Mouse (Mus musculus): ENCODE measurements around the gene Gm11639.
"Not testable (repeated sequence)": the region's sequence is repeated elsewhere in the genome, so short reads cannot be mapped to it uniquely, and the experiment has no call there.

Gene Gm11639

DNA sequence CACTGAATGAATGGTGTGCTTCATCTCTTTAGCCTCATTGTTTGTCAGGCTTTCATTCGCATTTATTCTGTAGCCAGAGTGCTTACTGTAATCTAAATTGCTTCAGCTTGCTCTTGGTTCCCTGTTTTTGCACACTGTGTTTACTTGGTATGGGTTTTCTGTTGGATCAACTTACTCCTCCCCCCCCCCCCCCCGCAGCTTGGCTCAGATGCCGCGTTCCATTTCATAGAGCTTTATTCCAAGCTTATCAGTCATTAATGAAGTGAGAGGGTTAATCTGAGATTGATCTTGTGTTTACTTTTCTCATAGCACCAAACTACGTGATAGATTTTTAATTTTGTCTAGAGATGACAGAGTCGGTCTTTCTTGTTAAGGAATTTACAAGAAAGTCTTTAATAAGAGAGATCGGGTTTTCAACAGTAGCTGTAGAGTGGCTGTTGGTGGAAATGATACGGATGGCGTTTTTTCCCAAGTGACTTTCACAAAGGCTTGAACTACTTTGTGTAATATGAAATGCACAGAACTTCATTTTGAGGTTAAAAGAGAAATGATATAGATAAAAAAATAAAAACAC, 59.6 kb downstream of the Gm11639 start:
- no peak for DNase-seq

DNA sequence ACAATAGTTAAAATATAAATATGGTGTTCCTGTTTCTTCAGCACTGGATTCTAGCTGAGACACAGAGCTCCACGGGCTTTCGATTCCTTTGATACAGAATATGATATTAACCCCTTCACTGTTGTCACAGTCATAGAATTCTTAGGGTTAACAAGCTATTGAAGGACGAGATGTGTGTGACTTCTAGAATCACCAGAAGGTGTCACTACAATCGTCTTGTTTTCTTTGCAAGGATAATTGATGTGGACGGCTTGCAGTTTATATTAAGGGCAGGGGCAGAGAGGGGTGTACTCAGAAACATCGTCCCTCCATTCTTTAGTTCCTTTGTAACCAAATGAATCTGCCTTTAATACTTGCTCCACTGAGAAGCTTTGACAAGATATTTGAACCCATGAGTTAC, 80.3 kb downstream of the Gm11639 start:
- no peak for DNase-seq

DNA sequence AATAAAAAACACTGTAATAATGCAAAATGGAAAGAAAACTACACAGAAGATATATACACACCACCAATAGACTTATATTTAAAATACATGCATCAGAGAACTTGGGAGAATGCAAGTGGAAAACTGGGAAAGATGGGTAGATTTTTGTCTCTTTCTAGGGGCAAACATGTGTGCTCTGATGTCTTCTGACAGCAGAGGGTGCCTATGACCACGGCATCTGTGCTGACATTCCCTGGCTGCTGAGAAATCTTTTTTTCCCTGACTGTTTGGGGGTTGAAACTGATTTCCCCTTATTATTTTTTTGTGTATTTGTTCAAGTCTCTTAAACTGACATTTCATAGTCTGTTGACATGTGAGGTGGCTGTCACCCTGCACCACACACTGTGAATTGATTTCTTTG, 81.6 kb downstream of the Gm11639 start:
- DNase-seq: no peak

DNA sequence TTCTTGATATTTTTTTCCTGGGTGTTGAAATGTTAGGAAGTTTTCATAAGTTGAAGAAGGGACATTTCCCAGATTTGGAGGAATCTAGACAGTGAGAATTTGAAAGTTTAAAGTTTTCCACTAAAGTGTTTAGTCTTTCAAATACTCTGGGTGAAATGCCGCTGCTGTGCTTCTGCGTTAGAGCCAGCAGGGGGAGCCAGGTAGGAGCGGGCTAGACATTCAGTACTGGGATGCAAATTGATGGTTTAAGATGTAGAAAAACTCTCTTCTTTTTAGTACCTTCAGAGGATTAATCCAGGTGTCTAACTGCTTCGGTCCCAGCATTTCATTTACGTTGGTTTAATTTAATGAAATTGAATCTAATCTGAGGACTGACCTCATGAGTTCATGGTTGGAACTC, 82.6 kb downstream of the Gm11639 start:
- DNase-seq: peak; percentile 66

DNA sequence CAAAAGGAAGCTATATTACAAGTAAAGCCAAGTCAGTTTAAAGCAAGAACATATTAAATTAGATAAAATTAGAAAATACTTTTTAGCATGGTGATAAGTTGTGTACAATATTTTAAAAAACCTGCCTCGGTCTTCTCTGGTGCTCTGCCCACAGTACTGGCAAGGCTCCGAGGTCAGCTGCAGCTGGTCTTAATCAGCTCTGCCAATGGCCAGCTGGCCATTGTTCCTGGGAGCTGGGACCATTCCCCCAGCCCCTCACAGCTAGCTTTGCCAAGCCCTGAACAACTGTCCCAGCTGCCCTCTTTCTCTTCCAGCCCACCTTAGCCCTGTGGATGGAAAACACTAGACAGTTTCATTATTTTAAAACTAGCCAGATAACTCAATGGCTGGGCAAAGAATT, 93.3 kb downstream of the Gm11639 start:
- DNase-seq: no peak

DNA sequence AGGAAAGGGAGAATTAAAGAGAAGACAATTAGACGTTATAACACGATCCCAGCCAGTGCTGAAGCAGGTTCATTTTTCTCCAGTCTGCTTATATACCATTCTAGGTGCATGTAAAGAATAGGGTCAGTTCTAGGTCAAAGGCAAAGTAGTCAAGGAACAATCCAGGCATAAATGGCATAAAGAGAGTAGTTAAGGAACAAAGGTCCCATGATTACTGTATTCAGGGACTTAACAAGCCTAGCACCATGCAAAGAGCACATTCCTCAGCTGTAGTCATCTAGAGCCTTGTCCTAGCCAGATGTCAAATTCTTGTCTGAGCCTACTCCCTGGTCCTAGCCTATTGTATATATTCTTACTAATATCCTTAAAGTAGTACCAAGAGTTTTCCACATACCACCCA, 259.2 kb downstream of the Gm11639 start:
- DNase-seq: no peak

DNA sequence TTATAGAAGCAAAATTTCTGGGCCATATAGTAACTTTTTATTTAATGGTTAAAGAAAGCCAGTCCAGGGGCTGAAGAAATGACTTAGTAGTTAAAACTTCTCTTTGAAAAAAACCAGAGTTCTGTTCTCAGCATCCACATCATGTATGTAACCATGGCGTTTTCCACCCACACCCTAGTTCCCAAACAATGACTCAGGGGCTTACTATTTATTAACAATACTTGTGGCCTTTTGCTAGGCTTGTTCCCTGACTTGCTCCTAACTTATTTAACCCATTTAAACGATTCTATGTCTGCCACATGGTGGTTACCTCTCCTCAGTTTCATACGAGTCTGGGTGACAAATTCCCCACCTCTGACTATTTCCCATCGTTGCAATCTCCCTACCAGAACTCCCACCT, 266.8 kb downstream of the Gm11639 start:
- DNase-seq: no peak

DNA sequence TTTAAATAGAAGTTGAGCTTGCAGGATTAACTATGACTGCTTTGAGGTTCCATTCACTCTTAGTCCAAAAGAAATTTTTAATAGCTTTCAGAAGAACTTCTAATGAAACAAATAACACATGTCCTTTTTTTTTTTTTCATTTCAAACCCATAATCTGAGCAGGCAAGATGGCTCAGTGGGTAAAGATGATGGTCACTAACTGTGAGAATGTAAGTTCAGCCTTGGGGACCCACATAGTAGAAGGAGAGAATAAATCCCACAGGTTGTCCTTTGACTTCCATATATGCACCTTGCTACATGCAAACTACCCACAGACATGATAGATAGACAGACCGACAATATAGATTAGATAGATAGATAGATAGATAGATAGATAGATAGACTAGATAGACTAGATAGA, 282.4 kb downstream of the Gm11639 start:
- no peak for DNase-seq

DNA sequence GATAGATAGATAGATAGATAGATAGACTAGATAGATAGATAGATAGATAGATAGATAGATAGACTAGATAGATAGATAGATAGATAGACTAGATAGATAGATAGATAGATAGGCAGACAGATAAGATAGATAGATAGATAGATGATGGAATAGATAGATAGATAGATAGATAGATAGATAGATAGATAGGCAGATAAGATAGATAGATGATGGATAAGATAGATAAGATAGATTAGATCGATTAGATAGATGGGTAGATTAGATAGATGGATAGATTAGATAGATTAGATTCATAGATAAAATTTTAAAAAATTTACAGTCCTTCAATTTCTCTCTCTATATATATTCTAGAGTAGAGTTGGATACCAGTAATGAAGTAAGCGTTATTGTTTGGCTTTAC, 282.9 kb downstream of the Gm11639 start:
- no peak for DNase-seq

DNA sequence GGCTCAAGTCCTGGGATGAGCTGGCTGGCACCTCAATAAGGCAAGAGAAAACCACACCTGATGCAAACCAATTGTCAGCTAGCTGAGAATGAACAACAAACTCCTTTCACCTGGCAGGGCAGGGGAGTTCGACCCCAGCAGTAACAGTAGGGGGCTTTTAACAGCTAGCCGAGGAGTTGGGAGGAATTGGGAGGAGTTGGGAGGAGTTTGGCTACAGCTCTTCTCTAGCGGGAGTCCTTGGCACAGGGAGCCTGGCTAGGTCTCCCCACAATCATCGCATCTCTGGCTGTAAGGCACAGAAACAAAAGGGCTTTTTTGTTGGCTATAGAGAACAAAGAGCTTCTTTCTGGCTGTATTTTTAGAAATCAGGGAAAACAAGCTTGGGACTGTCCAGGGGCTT, 285.8 kb downstream of the Gm11639 start:
- DNase-seq: no peak

DNA sequence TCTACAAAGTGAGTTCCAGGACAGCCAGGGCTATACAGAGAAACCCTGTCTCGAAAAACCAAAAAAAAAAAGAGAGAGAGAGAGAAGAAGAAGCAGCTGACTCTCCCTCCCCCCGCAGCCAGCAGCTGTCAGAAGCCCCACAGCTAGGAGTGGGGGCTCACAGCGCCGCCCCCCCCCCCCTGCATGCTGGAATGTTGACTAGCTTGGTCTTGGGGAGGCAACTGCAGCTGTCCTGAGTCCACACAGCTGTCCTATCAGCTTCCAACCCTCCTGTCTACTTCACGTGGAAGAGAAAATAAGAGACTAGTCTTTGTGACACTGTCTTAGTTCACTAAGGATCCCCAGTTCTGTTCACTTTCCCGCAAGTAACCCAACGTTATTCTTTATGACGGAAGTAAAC, 287.0 kb downstream of the Gm11639 start:
- DNase-seq: no peak

DNA sequence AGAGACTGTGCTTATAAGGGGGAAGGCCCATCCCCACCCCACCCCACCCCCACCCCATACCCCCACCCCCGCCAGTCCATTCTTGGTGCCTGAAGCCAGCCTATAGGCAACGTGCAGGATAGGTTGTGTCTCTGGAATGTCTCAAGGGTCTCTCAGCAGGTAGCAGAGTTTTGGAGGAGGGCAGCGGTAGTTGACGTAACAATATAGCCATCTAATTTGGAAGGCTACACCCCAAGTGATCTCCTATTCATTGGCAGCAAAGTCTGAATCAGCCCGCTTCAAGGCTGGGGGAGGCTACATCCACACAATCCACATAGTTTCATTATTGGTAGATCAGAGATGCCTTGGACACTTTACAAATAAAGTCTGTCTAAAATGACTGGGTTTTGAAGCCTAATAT, 292.5 kb downstream of the Gm11639 start:
- no peak for DNase-seq

DNA sequence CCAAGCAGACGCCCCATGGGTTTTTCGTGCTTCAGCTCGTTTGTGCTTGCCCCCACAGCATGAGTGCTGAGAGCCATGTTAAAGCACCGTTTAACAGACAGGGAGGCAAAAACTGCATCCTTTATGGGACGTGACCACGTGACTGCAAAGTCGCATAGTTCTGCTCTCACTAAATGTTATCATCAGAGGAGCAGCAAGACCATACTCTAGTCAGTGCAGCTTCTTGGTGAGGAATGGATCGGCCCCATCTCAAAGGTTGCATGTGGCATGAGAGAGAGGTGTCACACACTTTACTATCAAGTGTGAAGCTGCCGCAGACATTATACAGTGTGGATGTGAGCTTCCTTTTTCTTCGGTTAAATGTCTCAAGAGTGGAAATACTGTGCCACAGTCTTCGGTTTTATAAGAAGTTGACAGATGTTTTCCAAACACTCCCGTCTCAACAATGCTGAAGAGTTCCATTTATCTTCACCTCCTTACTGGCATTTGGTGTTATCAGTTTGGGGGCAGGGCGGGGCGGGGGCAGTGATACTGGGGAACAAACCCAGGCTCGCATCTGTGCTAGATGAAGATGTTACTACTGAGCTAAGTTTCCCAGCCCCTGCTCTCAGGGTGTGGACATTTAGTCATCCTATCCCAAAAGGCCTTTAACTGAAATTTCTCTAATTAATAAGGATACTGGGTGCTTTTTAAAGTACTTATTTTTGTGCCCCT, 296.0 kb downstream of the Gm11639 start:
- no peak for DNase-seq

DNA sequence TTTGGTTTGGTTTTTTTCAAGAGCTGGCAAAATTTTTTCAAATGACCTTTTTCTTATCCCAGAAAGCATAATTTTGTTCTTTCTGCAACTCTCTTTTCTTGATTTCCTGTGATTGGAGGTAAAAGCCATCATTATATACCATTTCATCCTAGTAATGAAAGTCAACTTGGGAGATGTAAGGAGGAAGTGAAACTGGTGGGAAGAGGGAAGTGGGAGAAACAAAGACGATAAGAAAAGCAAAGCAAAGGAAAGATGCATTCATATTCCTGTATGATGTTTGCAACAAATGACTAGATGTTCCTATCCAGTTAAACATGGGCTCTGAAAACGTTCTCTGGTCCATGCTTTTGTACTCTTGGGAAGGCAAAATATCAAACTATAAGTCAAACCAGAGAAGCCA, 323.7 kb downstream of the Gm11639 start:
- DNase-seq: no peak

DNA sequence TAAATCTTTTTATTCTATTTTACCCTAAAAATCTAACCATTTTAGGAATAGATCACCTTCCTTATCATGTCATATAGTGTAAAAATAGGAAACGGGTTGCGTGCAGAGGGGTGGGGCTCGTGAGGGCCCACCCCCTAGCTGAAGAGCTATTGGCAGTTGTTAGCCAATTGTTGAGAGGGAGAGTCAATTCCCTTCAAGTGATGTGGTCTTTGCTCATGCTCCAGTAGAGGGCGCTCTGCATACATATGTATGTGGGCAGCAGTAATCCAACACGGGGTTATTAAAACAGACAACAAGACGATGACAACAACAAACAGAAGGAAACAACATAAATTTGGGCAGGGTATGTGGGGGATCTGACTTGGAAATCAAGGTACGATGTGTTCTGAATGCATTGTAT, 335.6 kb downstream of the Gm11639 start:
- DNase-seq: peak; percentile 3 to 6

DNA sequence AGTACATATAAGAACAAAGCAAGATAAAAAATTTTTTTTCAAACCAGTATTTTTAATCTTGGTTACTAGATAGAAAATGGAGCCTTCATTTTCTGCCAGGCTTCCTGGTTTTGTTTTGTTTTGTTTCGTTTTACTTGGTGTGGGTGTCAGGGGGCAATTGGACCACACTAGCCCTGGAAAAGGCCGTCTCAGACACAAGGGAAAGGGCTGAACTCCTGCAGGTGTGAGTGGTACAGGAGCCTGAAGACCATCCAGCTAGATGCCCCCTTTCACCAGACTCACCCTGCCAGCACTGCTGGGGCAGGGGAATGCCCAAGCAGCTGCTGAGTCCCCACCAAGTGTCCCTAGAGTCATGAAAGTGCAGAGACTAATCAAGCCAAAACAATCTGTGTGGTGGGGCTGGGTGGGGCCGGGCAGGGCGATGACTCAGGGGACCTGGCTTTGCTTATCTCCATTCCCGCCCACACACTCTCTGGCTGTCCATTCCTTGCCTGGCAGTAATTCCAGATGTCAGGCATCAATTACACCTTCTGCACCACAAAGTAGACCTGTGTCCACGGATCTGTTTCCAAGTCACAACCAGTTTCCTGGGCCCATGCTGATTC, 343.3 kb downstream of the Gm11639 start:
- no peak for DNase-seq

DNA sequence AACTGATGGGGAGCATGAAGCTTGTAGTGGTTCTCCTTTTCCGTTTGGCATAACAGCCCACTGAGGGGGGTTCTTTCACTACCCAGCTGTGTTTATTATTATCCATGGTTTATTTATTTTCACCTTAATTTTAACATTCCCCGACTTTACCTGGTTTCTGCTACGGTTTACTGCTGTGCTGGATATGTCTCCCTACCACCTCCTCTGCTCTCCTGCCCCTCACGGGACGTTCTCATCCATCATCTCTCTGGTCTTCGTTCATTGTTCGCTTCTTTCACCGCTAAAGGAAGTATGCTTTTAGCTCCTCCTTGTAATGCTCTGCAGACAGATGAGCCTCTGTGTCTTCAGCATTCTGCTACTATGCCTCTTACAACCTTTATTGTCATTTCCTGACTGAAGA, 344.0 kb downstream of the Gm11639 start:
- no peak for DNase-seq

DNA sequence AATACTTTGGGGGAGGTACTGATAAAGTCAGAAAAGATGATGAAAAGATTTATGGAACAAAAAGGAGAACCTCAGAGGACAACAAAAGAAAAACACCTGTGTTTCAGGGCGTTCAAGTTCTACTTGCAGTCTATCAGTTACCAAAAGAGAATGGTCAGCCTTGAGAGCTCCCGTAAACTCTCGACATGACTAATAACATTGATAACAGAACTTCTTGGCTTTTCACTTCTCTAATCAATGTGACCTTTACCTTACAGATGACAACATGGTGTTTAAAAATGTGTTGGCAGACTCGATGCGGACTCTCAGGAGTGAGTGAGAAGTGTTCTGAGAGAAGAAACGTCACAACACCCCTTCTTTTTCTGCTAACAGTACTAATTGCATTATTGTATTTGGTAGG, 344.7 kb downstream of the Gm11639 start:
- DNase-seq: no peak

DNA sequence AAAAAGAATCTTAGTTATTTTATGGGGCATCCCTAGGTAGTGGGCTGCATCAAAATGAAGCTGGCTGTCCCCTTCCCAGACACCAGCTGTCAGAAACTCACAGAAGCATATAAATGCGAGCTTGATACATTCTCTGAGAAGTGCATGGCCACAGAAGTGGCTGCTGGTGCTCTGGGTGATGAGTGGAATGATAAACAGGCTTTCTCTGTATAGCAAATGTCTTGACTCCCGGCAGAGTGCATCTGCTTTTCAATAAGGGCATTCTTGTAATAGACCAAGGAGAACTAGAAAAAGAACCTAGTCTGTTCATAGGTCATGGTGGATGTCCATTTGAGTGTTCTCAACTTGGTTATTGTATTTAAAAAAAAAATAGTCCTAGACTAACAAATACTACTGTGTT, 345.6 kb downstream of the Gm11639 start:
- DNase-seq: no peak

DNA sequence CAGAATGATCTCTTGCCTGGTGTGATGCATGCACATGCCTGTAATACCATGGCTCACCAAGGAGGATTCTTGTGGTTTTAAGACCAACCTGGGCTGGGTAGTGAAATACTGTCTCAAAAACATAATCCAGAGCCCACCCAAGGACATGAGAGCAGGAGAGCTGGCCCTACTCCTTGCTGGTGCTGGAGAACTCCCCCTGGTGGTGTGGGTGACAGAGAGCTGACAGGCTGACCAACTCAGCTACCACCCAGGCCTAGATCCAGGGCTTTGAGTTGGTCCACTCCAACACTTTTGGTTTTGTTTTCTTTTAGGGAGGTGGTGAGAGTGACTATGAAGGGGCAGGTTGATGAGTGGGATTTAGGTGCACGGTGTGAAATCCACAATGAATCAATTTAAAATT, 349.6 kb downstream of the Gm11639 start:
- no peak for DNase-seq

DNA sequence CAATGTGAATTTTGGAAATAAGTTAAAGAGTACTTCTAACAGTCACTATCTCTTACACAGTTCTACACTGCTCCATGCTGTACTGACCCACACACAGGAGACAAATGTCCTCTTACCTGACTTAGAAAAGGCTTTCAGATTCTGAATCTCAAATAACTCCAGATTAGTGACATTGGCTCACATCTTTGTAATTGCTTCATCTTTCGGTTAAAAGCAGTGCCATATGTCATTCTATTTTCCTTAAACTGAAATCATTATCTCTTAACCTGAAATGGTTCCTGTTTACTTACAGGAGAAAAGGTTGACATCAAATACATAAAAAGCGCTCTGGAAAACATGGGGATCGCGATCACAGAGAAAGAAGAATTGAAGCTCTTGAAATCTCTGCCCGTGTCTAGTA, 377.8 kb downstream of the Gm11639 start, which contains the start of gene Efcab3:
TSS of gene Efcab3 (plus strand) at position 301 of the 400 bp plus-strand sequence.
- no peak for DNase-seq

DNA sequence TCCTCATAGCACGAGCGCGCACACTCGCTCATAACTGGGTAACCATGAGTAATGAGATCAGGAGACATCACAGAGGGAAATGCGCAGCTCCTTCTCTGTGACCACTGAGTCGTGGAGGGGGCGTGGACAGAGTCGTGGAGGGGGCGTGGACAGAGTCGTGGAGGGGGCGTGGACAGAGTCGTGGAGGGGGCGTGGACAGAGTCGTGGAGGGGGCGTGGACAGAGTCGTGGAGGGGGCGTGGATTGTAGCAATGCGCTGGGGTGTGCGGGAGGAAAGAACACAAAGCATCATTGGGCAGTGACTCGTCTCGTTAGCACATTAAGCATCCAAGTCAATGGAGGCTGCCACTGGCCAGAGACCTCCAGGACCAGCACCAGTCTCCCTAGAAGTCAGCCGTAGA, 426.9 kb downstream of the Gm11639 start:
- not testable (repeated sequence) for DNase-seq

DNA sequence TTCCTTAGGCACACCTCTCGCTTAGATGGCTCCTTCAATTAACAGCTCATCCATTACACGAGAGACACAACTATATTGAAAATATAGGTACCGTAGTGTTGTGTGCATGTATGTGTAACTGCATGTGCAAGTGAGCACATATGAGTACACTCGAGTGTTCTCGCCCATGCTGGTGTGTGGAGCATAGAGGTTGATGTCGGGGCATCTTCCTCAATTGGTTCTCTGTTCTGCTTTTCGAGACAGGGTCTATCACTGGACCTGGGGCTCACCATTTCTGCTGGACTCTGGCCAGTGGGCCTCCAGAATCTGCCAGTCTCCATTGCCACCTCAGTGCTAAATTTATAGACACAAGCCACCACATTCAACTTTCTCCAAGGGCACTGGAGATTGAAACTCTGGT, 432.3 kb downstream of the Gm11639 start:
- no peak for DNase-seq

DNA sequence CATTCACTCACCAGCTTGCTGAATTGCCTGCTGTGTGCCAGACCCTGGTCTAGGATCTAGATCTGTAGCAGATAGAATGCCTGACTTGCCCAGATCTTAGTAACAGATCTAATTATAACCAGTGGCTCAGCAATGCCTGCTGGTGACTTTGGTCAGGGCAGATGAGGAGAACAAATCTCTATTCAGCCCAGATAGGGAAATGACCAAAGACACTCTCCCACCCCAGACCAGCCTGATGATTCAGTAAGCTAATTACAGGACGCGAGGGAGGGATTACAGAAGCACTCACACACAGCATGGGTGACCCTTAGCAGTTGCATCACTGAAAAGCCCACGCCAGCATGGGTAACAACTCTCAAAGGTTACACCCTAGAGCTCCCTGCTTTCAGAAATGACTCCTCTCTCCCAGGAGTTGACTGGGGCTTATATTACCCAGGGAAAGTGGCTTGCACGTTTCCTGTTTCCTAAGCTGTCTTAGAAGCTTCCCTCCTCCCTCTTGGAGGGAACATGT, 435.1 kb downstream of the Gm11639 start:
- DNase-seq: no peak

All from kidney, postnatal 4 days (tissue).